Mouse (Mus musculus) ES-Bruce4 (cell line): ENCODE data around the gene Plekhg2. TPM values are rescaled to one million over a fixed set of nuclear protein-coding genes. Genes with fewer than 3 reads are reported as not detected.

Source experiments
- H3K27ac ChIP-seq: 2 replicates; pipeline ENCODE4 v1.5.1; 2012; ENCODE audit warnings: low read length, inconsistent platforms; ENCODE audit not compliant: insufficient read depth
- H3K27me3 ChIP-seq: 2 replicates; pipeline ENCODE4 v1.6.1; 2012; ENCODE audit warnings: mild to moderate bottlenecking, low read length, inconsistent platforms; ENCODE audit not compliant: control insufficient read depth, poor library complexity, insufficient read depth, severe bottlenecking
- H3K36me3 ChIP-seq: 2 replicates; pipeline ENCODE4 v1.6.1; 2012; ENCODE audit warnings: inconsistent platforms, mild to moderate bottlenecking, low read length, moderate library complexity; ENCODE audit not compliant: control insufficient read depth, poor library complexity, insufficient read depth, severe bottlenecking
- H3K4me1 ChIP-seq: one replicate; pipeline ENCODE4 v1.8.1; 2011; ENCODE audit warnings: low read length; ENCODE audit not compliant: control insufficient read depth, insufficient read depth
- H3K4me3 ChIP-seq: 2 replicates; pipeline ENCODE4 v1.5.1; 2011; ENCODE audit warnings: low read depth, mild to moderate bottlenecking, low read length
- H3K9ac ChIP-seq: 2 replicates; pipeline ENCODE4 v1.6.1; 2012; ENCODE audit warnings: low read depth, mild to moderate bottlenecking, inconsistent platforms; ENCODE audit not compliant: poor library complexity, severe bottlenecking
- H3K9me3 ChIP-seq: replicated peaks from 2 replicates; pipeline ENCODE4 v1.6.1; 2012; ENCODE audit warnings: mild to moderate bottlenecking, low read length, inconsistent platforms; ENCODE audit not compliant: control insufficient read depth, poor library complexity, insufficient read depth, severe bottlenecking
- CTCF ChIP-seq: IDR thresholded peaks from one replicate; pipeline ENCODE4 v1.8.1; 2011; ENCODE audit warnings: low read depth, low read length
- EP300 ChIP-seq: IDR thresholded peaks from 2 replicates; pipeline ENCODE4 v1.6.1; 2011; ENCODE audit warnings: low read depth, low read length; ENCODE audit not compliant: insufficient read depth
- POLR2A ChIP-seq: IDR thresholded peaks from one replicate; pipeline ENCODE4 v1.8.1; 2011; ENCODE audit warnings: low read length; ENCODE audit not compliant: insufficient read depth
- polyA plus RNA-seq: library from polyadenylated mRNA; stranded (reverse); fragments of >200 nt; gene quantifications from 2 replicates; pipeline ENCODE4 v1.2.4, GENCODE M21; 2011; ENCODE audit warnings: low read depth; ENCODE audit not compliant: missing spikeins, insufficient read depth, insufficient read length

The Plekhg2 gene
- polyA plus RNA-seq, 1 experiment, result 85.5 TPM

DNA sequence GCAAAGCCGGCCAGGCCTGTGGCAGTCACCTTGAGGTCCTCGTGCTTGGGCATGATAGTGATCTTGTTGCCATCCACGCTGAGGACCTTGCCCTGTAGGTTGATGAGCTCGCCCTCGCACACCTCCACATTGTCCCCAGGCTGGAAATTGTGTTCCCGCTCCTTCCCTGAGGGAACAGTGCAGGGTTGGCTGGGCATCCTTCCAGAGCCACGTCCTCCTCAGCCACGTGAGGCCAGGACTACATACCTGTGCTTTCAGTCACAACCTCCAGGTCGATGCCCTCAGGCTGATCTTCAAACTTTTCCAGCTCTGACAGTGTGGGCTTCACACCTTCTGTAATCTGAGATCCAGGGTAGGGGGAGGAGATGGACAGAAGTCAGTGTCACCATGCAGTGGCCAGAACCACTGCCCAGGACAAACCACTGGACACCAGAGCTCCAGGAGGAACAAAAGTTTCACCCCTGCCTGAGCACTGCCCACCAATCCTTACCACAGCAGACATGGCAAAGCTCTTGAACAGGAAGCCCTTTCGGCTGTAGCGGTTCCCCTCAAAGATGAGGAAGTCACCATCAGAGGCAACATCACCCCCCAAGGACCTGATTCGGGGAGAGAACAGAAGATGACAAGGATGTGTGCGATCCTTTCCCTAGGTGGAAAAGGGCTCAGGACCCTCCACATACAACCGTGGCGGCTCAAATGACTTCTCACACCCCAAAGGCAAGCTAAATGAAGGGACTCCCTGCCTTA is 50.3 kb downstream of the Plekhg2 start:
- no peaks in the 10 kb centered on the region for H3K4me1 ChIP-seq
- peaks cover 81% of the 10 kb centered on the region for H3K36me3 ChIP-seq
- H3K9me3 ChIP-seq, result no peaks in the 10 kb centered on the region
- H3K27me3 ChIP-seq, result no peaks in the 10 kb centered on the region
- no peak overlapping the region for H3K4me3 ChIP-seq
- no peak overlapping the region for H3K9ac ChIP-seq
- TF ChIP-seq EP300 (no peak), CTCF (no peak), POLR2A (no peak)
- no peak overlapping the region for H3K27ac ChIP-seq

DNA sequence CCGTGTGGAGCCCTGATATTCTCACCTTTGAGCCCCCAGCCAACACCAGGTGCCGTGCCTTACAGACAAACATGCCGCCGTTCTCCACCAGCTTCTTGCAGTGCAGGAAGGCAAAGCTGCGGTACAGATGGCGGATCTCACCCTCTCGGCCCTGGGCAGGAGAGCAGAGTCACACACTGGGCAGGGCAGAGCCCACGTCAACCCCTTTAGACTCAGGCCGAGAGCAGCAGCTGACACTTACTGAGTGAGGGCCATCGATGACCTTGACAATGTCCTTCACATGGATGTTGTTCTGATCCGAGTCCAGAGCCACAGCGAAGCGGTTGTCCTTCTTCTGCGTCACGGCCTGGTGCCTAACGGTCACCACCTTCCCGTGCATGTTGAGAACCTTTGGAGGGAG is 53.7 kb downstream of the Plekhg2 start:
- H3K9me3 ChIP-seq, result no peaks in the 10 kb centered on the region
- no peaks in the 10 kb centered on the region for H3K27me3 ChIP-seq
- H3K36me3 ChIP-seq, result peaks cover 66% of the 10 kb centered on the region
- H3K4me3 ChIP-seq, result no peak overlapping the region
- H3K4me1 ChIP-seq, result no peaks in the 10 kb centered on the region
- TF ChIP-seq POLR2A (no peak), CTCF (no peak)
- H3K27ac ChIP-seq, result no peak overlapping the region
- H3K9ac ChIP-seq, result no peak overlapping the region

- H3K27me3 ChIP-seq, result no peaks in the 10 kb centered on the region
- TF ChIP-seq CTCF, result no peak
- no peak for TF ChIP-seq EP300
- TF ChIP-seq POLR2A, result no peak
- no peaks in the 10 kb centered on the region for H3K9me3 ChIP-seq
- no peak overlapping the region for H3K9ac ChIP-seq
- H3K4me1 ChIP-seq, result no peaks in the 10 kb centered on the region
- peaks cover 61% of the 10 kb centered on the region for H3K36me3 ChIP-seq
- no peak overlapping the region for H3K4me3 ChIP-seq
- no peak overlapping the region for H3K27ac ChIP-seq
Observed at GRCm38 (mm10) chr7:28318036-28318435, 54.4 kb downstream of the Plekhg2 start.

GRCm38 (mm10) chr7:28311926-28312543 is 60.4 kb downstream of the Plekhg2 start, which contains the start of gene Timm50:
Gene Timm50 (minus strand): TSS chr7:28312072.
- Histone ChIP-seq H3K4me3 (peak within 1 kb of the TSS; percentile 94), H3K36me3 (peaks cover 39% of the 10 kb centered on the region), H3K27me3 (no peaks in the 10 kb centered on the region), H3K9me3 (no peaks in the 10 kb centered on the region), H3K4me1 (peaks cover 2% of the 10 kb centered on the region), H3K27ac (no peak within 1 kb of the TSS), H3K9ac (peak within 1 kb of the TSS; percentile 83)
- TF ChIP-seq POLR2A, result no peak
- TF ChIP-seq CTCF, result no peak
- TF ChIP-seq EP300, result 0 out of 2 replicates have a peak, but pooled peaks have one; percentile 44

DNA sequence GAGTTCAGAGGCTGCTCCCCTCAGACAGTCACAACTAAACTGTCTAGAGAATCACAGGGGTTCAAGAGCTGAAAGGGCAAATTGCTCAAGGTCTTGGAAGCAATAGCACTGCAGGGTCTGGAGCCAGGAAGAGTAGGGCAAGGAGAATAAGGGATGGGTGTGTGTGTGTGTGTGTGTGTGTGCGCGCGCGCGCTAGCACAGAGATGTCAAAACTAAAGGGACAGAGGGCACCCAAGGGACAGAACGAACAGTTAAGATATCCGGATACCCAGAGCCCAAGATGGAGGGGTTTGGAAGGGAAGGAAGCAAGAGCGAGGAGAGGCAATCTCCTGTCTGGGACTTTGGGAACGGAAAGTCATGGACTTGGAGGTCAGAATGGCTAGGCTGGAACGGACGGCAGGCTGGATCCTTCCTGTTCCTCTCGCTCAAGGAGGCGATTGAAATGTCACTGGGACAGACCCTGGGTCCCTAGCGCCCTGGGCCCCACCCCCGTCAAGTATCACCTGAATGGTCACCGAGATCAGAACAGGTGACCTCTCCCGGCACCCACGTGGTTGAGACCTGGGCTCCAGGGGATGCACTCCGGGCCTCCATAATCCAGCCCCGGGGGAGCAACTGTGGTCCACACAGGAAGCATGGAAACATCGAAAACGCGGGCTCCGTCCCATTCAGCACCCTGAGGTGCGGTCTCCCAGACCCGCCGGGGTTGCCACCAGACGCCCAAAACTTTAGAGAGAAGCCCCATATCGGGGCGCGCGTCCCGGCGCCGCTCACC is 61.1 kb downstream of the Plekhg2 start:
- TF ChIP-seq EP300, result no peak
- TF ChIP-seq CTCF, result no peak
- no peak for TF ChIP-seq POLR2A
- peaks cover 2% of the 10 kb centered on the region for H3K4me1 ChIP-seq
- peaks cover 40% of the 10 kb centered on the region for H3K36me3 ChIP-seq
- H3K9ac ChIP-seq, result peak overlapping the region; percentile 83
- H3K27me3 ChIP-seq, result no peaks in the 10 kb centered on the region
- no peak overlapping the region for H3K27ac ChIP-seq
- no peaks in the 10 kb centered on the region for H3K9me3 ChIP-seq
- H3K4me3 ChIP-seq, result peak overlapping the region; percentile 94
